Mouse (Mus musculus) lung, postnatal 0 days (tissue): ENCODE results near the gene Entpd1.

Experiments used
- CTCF ChIP-seq: IDR thresholded peaks from 2 replicates; pipeline ENCODE4 v1.5.1; 2016; ENCODE audit warnings: antibody characterized with exemption, mild to moderate bottlenecking
- EP300 ChIP-seq: IDR thresholded peaks from 2 replicates; pipeline ENCODE4 v1.6.1; 2016; ENCODE audit warnings: antibody characterized with exemption, mild to moderate bottlenecking, control low read depth

- TF ChIP-seq CTCF: no peak
- TF ChIP-seq EP300: peak; percentile 60; the same call in 1 of the 2 replicates
Observed at GRCm38 (mm10) chr19:40728732-40729420, 116.7 kb downstream of the Entpd1 start.
